Mouse (Mus musculus): Measurements from ENCODE around the gene Plac1.
A peak's percentile ranks its signal among the peaks of the same experiment; 100 is the strongest.

Gene Plac1

DNA sequence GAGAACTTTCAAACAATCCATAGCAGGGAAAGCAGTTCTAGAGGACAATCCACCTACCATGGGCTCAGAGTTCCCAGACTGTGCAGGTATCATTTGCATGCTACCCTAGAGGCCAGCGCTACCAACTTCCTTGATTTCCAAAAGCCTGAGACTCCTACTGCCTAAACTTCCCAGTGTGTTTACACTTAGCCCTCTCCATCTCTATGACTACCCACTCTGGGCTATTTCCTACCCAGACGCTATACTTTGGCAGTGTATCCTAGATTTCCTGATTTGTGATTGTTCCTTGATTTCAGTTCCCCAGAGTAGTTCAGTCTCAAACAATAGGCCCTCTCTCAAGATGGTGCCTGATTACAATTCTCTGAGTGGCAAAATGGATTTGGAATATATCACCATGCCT, 132.8 kb downstream of the Plac1 start:
- DNase-seq (ENCODE audit: low read depth), result no peak

GRCm38 (mm10) chrX:53101165-53101564, 138.7 kb downstream of the Plac1 start:
- DNase-seq (ENCODE audit: low read depth), result no peak

GRCm38 (mm10) chrX:53099951-53100350, 140.0 kb downstream of the Plac1 start:
- DNase-seq (ENCODE audit: low read depth), result peak; percentile 77

DNA sequence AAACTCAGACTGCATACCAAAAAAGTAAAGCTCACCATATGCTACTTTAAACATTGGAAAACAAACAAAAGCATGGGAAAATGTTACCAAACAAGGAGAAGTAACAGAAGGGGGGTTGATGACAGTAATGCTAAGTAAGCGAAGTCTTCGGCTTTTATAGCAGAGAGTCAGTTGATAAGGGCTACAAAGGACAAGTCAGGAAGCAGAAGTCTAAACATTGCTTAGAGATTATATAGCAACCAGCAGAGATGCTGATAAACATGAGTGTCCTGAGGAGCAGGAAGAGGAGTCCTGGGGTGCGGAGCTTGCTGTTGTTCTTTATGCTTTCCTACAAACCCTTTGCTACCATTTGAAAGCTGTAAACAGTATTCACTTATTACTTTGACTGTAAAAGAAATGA, 140.6 kb downstream of the Plac1 start:
- no peak for DNase-seq (ENCODE audit: low read depth)

GRCm38 (mm10) chrX:53098293-53098692, 141.6 kb downstream of the Plac1 start:
- no peak for DNase-seq (ENCODE audit: low read depth)

DNA sequence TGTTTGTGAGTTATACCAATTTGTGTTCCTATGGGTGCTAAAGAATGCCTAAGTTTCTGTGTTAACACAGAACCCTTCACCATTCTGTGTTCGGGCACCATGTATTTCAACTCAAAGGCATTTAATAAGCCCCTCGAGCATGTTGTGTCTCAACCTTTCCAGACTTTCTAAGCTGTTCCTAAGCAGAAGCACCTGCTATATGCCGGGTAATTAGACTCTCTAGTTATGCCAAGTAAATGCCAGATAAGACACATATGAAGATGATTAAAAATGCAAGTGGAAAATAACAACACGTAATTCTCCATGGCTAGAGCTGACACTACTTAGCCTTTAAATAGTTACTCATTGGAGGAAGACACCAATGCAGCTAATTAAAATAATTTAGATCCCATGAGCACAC, 142.1 kb downstream of the Plac1 start:
- no peak for DNase-seq (ENCODE audit: low read depth)

DNA sequence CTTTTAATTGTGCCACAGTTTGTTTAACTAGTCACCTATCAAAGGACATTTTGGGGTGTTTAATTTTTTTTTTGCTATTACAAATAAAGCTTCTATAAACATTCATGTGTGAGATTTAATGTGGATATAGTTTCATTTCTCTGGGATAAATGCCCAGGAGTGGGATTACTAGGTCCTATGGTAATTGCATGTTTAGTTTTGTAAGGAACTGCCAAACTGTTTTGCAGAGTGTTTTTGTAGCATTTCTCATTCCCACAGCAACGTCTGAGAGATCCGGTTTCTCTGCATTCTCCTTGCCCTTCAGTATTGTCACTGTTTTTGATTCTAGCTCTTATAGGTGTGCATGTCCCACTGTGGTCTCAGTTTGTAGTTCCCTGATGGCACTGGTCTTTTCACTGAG, 146.5 kb downstream of the Plac1 start:
- DNase-seq (ENCODE audit: low read depth), result peak; percentile 63

- peak; percentile 77 for DNase-seq (ENCODE audit: low read depth)
Observed at GRCm38 (mm10) chrX:53088663-53089292, 151.1 kb downstream of the Plac1 start.

- DNase-seq (ENCODE audit: low read depth), result no peak
Observed at GRCm38 (mm10) chrX:53087202-53087601, 152.7 kb downstream of the Plac1 start.

DNA sequence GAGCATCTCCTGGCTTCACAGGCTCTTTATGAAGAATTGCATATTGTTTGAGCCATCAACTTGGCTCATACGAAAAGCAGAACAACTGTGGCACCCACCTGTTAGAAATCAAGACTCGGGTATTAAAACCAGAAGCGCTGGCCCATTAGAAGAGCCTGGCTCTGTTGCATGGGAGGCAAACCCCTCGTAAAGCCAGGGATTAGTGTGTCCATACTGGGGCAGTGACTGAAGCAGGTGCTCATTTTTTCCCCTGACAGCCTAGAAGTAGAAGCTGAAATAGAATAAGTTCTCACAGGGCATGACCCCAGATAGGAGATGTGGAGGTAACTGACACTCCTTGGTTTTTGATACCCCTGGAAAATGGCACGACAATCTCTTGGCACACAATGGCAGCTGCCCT, 154.4 kb downstream of the Plac1 start:
- DNase-seq (ENCODE audit: low read depth), result no peak

DNA sequence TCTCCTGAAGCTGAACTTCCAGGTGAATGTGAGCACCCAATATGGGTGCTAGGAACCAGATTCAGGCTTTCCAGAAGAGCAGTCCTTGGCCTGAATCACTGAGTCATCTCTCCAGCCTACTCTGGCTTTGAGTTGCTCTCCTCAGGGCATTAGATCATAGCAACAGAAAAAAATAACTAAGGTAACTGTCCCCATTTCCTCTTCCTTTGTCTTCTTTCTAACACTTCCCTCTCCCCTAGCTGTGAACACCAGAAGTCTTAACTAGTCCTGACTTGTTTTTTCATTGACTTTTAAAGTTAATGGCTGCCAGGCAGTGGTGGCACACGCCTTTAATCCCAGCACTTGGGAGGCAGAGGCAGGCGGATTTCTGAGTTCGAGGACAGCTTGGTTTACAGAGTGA, 175.5 kb downstream of the Plac1 start:
- no peak for DNase-seq (ENCODE audit: low read depth)

DNA sequence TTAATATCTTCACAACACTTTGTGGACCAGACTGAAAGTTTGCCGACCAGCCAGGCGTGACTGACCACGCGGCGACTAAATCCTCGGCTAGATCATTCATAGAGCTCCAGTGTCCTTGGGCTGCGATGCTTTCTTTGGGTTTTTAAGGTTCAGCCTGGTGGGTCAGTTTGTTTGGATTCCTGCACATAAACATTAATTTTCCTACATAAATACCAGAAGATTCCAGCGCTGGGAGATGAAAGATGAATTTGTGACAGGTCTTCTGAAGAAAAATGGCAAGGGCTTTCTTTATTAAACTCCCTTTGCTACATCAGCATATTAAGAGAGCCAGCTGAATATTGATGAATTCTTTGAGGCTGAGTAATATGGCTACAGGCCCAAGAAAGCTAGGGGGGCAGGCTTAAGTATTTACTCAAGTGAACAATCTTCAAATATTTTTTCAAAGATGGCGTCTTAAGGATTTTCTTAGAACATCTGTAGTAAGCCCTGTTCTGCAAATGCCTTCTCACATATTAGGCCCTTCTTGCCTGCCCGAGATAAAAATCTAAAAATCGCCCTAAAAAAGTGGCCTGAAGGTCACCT, 180.4 kb downstream of the Plac1 start:
- peak; percentile 70 for DNase-seq (ENCODE audit: low read depth)

- no peak for DNase-seq (ENCODE audit: low read depth)
Observed at GRCm38 (mm10) chrX:53058459-53059280, 181.2 kb downstream of the Plac1 start.

DNA sequence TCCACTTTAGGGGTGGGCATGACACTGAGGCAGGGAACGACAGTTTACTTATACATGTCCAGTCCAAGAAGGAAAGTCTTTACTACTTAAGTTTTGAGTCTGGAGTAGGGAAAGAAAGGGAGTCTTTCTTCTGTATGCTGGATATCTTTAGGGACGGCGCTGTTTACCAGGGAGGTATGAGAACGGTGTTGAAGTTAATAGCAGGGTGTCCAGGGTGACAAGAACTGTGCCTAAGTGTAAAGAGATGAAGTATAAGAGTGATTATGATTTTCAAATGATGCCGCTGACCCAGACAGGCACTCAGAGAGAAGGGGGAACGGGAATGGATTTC, 182.2 kb downstream of the Plac1 start:
- no peak for DNase-seq (ENCODE audit: low read depth)

DNA sequence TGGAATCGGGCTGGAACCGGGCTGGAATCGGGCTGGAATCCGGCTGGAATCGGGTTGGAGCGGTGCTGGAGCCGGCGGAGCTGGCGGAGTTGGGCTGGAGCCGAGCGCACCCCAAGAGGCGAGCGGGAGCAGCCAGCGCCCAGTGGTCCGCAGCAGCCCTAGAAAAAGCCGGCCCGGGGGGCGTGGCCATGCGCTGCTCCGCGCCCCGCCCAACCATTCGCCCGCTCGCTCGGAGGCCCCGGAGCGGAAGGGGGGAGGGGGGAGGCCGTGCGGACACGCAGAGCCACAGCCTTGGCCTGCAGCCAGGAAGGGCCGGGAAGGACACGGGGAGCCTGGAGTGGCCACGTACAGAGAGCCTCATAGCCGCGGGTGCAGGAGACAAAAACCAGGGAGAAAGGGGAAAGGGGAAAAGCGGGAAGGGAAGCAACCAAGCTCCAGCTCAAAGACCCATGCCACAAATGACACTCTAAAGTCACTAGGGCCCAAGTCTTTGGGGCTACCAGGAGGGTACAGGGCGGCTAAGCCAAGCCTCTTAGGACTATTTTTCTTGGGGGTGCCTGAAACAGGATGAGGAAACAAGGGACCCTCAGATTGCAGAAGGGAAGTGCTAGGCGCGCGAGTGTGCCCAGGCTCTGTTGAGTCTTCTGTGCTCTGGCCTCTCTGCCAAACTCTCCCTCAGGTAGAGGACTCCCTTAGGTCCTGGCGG, 182.7 kb downstream of the Plac1 start:
- peak; percentile 92 for DNase-seq (ENCODE audit: low read depth)

- peak; percentile 59 for DNase-seq (ENCODE audit: low read depth)
Observed at GRCm38 (mm10) chrX:53056627-53057026, 183.3 kb downstream of the Plac1 start.

DNA sequence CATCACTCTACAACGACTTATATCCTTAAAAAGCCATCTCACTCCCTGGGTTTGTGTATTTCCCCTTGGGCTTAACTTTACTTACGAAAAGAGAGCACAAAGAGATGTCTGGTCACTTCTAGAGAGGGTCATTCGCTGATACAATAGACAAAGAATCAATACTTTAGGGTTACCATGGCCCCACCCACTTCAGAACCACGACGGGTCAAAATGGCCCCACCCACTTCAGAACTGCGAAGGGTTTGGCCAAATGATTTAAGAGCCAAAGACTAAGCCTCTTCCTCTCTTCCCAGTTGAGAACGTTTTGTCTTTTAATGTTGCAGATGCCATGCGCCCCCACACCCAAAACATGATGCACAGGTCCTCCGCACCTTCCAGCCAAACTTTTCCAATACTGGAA, 184.1 kb downstream of the Plac1 start:
- peak; percentile 68 for DNase-seq (ENCODE audit: low read depth)

DNA sequence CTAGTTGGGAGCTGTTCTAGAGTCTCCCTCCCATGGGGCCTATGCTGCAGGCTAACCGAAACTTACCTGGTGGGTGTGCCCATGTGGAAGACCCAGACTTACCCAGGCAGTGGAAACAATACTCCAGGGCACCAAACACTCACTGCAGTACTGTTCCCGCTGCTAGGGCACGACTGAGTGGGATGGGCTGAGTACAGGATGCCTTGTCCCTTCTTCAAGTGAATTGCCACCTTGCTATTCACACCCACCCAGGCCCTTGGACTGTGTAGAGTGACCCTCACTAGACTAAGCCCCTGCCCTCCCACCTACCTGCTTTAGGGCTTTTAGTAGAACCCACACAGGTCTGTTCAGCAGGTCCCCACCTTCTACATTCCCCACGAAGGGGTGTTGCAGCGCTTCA, 186.0 kb downstream of the Plac1 start:
- DNase-seq (ENCODE audit: low read depth), result no peak

DNA sequence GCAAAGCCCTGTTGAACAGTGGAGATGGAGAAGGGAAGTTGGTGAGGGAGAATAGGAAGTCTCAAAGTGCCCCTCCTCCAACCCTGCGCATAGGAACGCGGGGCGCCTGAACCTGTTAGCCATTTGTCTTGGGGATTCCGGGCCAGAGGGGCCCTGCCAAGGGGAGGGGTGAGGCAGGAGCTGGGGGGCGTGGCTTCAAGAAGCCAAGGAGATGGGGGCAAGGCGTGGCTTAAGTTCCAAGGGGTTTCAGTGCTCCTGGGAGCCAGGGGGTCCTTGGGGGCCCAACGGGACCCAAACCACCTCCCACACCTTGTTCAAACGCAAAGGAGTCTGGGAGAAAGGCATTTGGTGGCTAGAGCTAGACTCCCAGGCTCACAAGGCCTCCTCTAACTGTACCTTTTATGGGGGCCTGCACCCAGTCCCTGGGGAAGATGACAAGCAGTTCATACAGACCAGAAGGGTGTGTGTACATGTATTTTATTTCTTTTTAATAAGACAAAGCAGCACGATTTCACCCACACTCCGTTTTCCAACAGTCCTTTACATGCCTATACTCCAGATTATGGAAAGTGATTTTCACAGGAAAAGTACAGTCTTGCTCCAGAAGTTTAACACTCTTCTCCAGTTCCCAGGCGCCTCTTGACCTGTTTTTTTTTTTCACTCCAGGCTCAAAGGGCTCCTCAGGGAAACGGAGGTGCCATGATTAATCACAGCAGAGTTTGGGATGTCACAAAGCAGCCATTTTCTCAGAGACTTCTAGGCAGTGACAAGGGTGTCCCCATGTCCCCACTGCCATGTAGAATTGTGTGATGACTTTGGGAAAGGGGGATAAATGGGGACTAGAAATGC, 187.0 kb downstream of the Plac1 start:
- DNase-seq (ENCODE audit: low read depth), result peak; percentile 76

GRCm38 (mm10) chrX:53050353-53050752, 189.6 kb downstream of the Plac1 start:
- DNase-seq (ENCODE audit: low read depth), result no peak

DNA sequence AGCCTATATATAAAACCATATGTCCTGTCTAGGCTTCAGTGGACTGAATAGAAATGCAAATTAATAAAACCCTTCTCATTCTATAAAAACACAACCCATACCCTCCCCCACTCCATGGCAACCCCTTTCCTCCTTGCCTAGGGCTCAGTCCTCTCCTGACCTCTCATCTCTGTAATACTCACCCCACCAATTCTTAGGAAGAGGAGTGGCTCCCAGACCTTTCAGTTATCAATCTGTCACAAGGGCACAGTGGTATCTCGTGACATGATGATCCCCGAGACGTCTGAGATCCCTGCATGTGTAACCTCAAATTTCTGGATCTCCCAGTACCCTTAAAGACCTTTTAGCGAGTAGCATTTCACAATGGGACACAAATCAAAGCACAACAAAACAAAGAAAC, 190.7 kb downstream of the Plac1 start:
- DNase-seq (ENCODE audit: low read depth), result no peak

DNA sequence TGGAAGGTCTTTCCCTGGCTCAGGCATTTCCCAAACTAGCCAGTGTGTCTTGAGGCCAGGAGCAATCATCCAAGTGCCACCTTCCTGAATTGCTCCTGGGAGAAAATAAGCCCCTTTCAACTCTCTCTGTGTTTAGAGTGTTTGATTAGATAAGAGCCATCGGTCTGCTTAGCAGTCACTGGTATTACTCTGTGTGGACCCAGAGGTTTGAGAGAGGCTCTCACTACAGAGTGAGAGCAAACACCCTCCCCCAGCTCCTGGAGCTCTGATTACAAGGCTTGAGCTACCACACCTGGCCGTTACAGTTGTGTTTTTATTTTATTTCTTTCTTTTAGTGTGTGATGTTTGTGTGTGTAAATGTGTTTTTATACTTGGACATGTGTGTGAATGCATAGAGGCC, 193.0 kb downstream of the Plac1 start:
- no peak for DNase-seq (ENCODE audit: low read depth)
